Mouse (Mus musculus) B cell, adult 2 months (primary cell): Measurements from ENCODE around the gene Wdr41.

Source experiments
- DNase-seq, 2 experiments: peaks; one replicate each; pipeline ENCODE4 v3.0.0; 2022

Wdr41 gene

DNA sequence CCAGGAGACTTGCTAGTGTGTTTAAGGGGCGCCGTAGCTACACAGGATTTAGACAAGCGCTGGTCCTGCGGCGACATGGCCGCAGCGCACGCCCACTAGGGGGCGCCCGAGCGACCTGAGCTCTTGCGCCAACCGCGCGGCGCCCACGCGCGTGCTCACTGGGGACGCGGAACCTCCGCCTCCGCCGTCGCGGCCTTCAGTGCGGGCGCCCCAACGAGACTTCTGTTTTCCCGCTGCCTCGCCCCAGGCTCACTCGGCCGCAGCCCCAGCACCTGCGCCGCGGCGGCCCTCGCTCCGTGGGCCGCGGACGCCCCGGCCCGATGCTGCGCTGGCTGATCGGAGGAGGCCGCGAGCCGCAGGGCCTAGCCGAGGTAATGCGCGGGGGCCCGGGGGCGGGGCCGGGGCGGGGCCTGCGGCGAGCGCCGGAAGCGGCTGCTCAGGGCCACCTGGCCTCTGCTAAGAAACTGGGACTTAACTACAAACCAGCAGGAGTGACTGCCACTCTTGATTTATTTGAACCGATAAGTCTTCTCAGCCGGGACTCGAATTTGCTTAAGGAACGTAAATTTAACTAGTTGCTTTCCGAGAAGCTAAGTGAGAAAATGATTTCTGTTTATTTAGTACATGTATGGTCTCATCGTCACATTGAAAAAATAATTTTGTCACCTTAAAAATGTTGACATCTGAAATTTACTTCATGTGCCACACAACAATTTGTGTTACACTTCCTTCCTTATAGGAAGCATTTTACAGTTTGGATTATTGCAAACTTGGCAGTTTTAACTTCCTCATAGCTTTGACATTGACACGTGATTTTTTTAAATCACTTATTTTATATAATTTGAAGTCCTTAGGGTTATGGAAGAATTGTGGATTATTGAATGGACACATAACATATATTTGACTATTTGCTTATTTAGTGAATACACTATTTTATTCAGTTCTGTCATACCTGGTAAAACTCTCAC, at the start of gene Wdr41:
Gene Wdr41, plus strand, starts transcription at position 126 of the 968 bp plus-strand sequence.
- DNase-seq, result peak; percentile 92 to 95

- DNase-seq, result no peak
These were observed 48.1 kb upstream of the Wdr41 start for GRCm38 (mm10) chr13:94928086-94928485.

GRCm38 (mm10) chr13:94938418-94938817, 37.7 kb upstream of the Wdr41 start:
- DNase-seq, result no peak

- DNase-seq, result no peak
These were observed 36.0 kb upstream of the Wdr41 start for GRCm38 (mm10) chr13:94940104-94940503.

DNA sequence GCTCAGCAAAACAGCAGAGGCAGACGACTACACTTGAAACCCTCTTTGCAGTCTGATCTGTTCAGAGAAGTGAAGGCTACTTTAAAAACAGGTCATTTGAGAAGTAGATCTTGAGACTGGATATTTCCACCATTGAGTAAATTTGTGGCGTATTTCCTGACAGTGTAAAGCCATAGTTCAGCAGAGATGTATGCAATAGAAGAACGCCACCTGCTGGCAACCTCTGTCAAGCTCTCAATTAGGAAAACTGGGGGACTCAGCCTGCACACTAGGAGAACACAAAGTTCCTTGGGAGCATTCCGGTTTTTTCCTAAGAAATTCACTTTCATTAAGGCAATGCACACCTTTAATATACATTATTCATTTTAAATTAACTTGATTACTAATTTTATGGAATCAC, 34.9 kb upstream of the Wdr41 start:
- DNase-seq, result peak; percentile 42 to 48

- no peak for DNase-seq
These were observed 20.2 kb upstream of the Wdr41 start for GRCm38 (mm10) chr13:94955941-94956340.

- DNase-seq, result peak in 1 of 2 experiments; percentile 19
These were observed 18.2 kb upstream of the Wdr41 start for GRCm38 (mm10) chr13:94957965-94958364.

DNA sequence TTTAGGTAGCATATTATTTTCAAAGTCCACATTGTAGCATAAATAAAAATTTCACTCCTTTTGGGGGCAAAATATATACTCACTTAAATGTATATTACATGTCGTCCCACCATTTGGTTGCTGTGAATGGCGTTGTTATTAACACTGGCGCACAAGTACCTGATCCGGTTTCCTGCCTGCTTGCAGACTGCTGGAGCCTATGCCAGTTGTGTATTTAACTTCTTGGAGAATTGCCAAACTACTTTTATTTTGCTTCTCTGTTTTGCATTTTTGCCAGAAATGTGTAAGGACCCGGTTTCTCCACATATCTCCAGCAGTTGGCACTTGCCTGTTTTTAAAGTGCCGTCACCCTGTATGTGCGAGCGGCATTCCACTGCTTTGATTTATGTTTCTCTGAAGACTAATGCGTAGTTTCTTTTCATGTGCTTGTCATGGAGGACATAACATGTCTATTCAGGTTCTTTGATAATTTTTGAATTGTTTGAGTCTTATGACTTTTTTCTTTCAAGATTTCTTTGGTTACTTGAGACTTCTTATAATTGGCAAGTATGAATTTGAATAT, 6.1 kb upstream of the Wdr41 start:
- DNase-seq, result no peak

DNA sequence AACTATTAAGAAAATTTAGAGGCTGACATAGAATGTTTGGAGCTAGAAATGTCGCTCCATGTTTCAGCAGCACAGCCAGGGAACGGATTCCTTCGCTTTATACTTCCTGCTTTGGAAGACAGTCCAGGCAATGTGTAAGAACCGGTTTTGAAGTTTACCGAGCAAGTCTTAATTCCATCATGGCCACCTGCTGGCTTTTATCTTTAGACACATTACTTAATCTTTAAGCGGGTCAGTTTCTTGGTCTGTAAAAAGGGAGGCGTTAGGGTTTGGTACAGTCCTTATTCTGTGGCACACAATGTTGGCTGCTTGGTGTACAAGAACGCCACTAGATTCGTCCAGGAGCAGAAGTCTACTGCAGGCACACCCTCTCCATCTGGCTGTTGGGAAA, 321 bp upstream of the Wdr41 start:
- no peak for DNase-seq

GRCm38 (mm10) chr13:94979081-94979480, 2.9 kb downstream of the Wdr41 start:
- DNase-seq, result no peak

GRCm38 (mm10) chr13:94990516-94990915, 14.4 kb downstream of the Wdr41 start:
- DNase-seq, result no peak

DNA sequence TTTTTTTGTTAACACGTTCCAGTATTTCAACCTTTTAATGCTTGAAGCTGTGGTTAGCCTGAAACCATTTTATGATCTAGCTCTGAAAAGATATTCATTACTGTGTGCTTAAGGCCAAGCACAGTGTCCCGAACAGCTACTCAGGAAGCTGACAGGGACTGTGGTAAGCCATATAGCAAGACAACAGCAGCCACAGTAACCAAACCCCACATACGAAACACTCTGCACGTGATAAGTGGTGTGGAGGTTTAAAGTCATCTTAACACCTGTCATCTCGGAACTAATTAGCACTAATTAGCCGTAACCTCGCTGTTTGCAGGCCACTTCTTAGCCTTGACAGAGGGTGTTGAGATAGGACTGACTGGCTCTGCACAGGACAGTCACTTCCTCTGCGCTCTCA, 31.1 kb downstream of the Wdr41 start:
- no peak for DNase-seq

DNA sequence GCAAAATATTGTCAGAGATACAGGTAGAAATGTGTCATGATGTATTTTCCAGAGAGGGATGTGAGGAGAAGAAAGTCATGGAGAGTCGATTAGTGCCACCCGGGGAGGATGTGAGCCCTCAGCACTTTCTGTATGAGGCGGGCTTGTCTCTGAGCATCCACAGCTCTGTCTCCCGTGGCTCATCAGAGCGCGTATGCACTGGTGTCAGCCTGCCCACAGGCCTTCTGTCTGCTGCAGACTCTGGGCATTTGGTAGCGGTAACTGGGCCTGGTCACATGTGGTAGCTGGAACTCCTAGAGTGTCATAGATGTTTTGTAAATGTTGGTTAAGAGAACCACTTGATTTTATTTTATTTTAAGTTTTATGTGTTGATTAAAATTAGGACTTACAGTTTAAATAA, 33.1 kb downstream of the Wdr41 start:
- DNase-seq, result no peak

GRCm38 (mm10) chr13:95011546-95012257, 35.6 kb downstream of the Wdr41 start:
- DNase-seq, result no peak

GRCm38 (mm10) chr13:95017278-95017677, 41.1 kb downstream of the Wdr41 start:
- DNase-seq, result no peak

GRCm38 (mm10) chr13:95017916-95018315, 41.8 kb downstream of the Wdr41 start:
- peak; percentile 13 to 14 for DNase-seq

DNA sequence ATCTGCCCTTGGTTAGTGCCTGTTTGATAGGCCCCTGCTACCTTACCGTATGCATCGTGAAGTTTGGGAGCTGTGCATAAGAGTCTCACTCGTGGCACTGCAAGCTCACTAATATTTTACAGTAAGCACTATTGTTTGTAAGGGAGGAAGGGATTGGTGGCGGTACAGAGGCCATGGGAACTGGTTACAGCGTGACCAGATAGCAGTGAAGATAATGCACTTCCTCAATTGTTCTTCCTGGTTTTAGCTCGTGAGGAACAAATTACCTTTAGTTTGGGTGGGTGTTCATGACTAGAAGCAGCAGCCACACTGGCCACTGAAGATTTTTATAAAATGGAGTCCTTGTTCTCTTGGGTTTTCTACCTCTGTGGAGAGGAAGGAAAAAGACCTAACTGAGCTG, 43.2 kb downstream of the Wdr41 start:
- no peak for DNase-seq

GRCm38 (mm10) chr13:95020216-95020615, 44.1 kb downstream of the Wdr41 start:
- no peak for DNase-seq

GRCm38 (mm10) chr13:95030828-95031227, 54.7 kb downstream of the Wdr41 start:
- no peak for DNase-seq

DNA sequence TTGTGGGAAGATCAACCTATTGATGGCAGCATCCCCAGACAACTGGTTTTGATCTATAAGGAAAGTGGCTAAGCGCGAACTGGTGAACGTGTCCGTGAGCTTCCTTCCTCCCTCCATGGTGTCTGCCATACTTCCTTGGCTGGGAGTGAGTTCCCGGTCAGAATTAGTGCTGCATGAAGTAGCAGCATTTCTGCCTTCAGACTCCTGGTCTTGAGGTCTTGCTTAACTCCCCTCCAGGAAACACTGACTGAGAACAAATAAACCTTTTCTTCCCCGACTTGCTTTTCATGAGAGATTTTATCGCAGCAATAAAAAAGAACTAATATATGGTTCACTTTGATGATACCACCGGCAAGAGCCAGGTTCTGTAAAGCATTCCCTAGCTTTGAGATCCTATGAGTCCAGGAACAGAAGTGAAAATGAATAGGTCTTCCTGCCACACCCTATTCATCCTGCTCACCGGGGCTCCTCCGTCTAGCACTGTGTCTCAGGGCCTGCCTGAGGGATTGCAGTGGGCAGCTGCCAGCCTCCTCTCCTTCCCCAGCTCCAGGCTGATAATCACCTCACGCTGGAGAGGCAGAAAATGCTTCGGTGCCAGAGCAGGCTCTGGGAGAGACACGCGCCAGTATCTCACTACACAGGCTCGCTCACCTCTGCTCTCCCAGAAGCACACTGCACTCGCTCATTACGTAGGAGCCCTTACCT, 56.1 kb downstream of the Wdr41 start:
- DNase-seq, result no peak

GRCm38 (mm10) chr13:95032973-95033372, 56.8 kb downstream of the Wdr41 start:
- no peak for DNase-seq

DNA sequence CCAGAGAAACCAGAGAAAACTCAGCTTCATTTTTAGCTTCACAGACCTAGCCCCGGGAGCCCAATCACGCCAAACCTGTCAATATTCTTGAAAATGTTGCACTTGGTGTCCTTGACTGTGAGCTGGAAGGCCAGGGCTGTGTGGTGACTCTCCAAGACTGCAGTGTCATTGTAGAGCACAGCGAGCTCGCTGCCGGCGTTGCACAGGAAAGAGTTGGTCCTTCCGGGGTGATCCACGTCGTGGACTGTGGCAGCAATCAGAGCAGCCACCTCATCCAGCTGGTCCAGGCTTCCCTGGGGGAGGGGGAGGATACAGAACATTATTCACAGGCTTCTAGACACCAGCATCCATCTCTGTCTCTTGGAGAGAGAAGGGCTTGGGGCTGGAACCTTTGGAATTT, 58.0 kb downstream of the Wdr41 start:
- no peak for DNase-seq

GRCm38 (mm10) chr13:95034715-95035114, 58.6 kb downstream of the Wdr41 start:
- DNase-seq, result no peak
